Mouse (Mus musculus) liver, adult 10 weeks (tissue): ENCODE data around the gene Pygl. TPM values are rescaled to one million over a fixed set of nuclear protein-coding genes. Genes with fewer than 3 reads are reported as not detected.

Experiments used
- polyA plus RNA-seq: library from polyadenylated mRNA; stranded (reverse); fragments of 350-450 nt; fragmentation: Illumina TruSeq; extraction: RNeasy Lipid Tissue Mini Kit (QIAGEN cat#74804); gene quantifications from one replicate; pipeline ENCODE4 v1.2.3, GENCODE M21; 2014; ENCODE audit warnings: low read depth, low replicate concordance

The Pygl gene
- 381 TPM for polyA plus RNA-seq

GRCm38 (mm10) chr12:70231294-70231693, at the start of gene Pygl:
TSS of gene Pygl (minus strand) at chr12:70231488.

DNA sequence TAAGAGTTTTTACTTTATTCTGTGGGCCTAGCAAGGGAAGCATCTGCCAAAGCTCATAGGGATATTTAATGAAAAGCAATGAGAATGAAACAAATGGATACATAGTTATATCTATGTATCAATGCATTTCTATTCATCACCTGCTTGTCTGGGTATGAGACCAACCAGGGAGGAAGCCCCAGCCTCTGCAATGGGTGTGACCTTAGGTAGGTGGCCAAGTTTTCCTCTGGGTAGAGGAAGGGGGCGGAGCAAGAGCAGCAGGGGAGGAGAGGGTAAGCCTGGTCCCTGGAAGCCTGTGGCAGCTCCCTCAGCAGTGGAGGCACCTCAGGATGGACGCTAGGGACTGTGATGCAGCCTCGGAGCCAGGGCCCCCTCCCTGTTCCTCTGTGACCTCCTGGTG, 77.4 kb downstream of the Pygl start, which contains the start of gene Abhd12b:
Gene Abhd12b, plus strand, starts transcription at position 301 of the 400 bp plus-strand sequence.

Other genes starting within 250 kb of the Pygl start
- 26.0 TPM for gene Sav1, start 244.5 kb downstream of the Pygl start, polyA plus RNA-seq
- gene Nin, start 117.8 kb downstream of the Pygl start, polyA plus RNA-seq: 1.2 TPM
- not detected for gene Abhd12b, start 77.3 kb downstream of the Pygl start, polyA plus RNA-seq
- gene Trim9, start 116.1 kb upstream of the Pygl start, polyA plus RNA-seq: not detected
- gene Tmx1, start 221.6 kb upstream of the Pygl start, polyA plus RNA-seq: 92.6 TPM